Mouse (Mus musculus) limb, embryonic 10.5 days (tissue): ENCODE measurements around the gene Als2cr12. TPM values are rescaled to one million over a fixed set of nuclear protein-coding genes. Genes with fewer than 3 reads are reported as not detected.
A peak's percentile ranks its signal among the peaks of the same experiment; 100 is the strongest.
"Not testable (repeated sequence)": the region's sequence is repeated elsewhere in the genome, so short reads cannot be mapped to it uniquely, and the experiment has no call there.

ENCODE experiments used
- DNase-seq: peaks from one replicate; pipeline ENCODE4 v3.0.0-alpha.2; 2017; ENCODE audit warnings: low spot score
- H3K27ac ChIP-seq: fragments of 300-500 bp; sonication (generic); 2 replicates; pipeline ENCODE4 v1.5.1; 2016; ENCODE audit warnings: mild to moderate bottlenecking
- H3K27me3 ChIP-seq: fragments of 300-500 bp; sonication (generic); 2 replicates; pipeline ENCODE4 v1.6.1; 2016; ENCODE audit warnings: low read depth, mild to moderate bottlenecking; ENCODE audit not compliant: poor library complexity, severe bottlenecking
- H3K36me3 ChIP-seq: fragments of 300-500 bp; sonication (generic); 2 replicates; pipeline ENCODE4 v1.6.1; 2016; ENCODE audit warnings: mild to moderate bottlenecking, moderate library complexity
- H3K4me1 ChIP-seq: fragments of 300-500 bp; sonication (generic); 2 replicates; pipeline ENCODE4 v1.6.1; 2016
- H3K4me3 ChIP-seq: fragments of 300-500 bp; sonication (generic); 2 replicates; pipeline ENCODE4 v1.5.1; 2016; ENCODE audit warnings: mild to moderate bottlenecking, moderate library complexity
- H3K9me3 ChIP-seq: fragments of 300-500 bp; sonication (generic); replicated peaks from 2 replicates; pipeline ENCODE4 v1.6.1; 2016; ENCODE audit warnings: mild to moderate bottlenecking
- WGBS: fragments of 180-500 bp; shearing (Covaris S2); methylation state at CpG from one replicate; pipeline ENCODE4 v1.1.7; 2016; 5-methylcytosine and 5-hydroxymethylcytosine counted together
- polyA plus RNA-seq: library from polyadenylated mRNA; unstranded; fragments of >200 nt; fragmentation: Nextera tagmentation; extraction: Ambion mirVana; gene quantifications from 2 replicates; pipeline ENCODE4 v1.2.1, GENCODE M21; 2016

Gene Als2cr12
- polyA plus RNA-seq, 1 experiment from 2014 or later: not detected

GRCm38 (mm10) chr1:58715536-58715935 lies 19.7 kb upstream of the Als2cr12 start:
- Histone ChIP-seq H3K4me3 (no peak overlapping the region), H3K27ac (no peak overlapping the region)
- no peak for DNase-seq

GRCm38 (mm10) chr1:58714361-58714760 lies 18.6 kb upstream of the Als2cr12 start:
- Histone ChIP-seq H3K4me1 (peaks cover 22% of the 10 kb centered on the region), H3K27ac (0 out of 2 replicates have a peak overlapping the region, but pooled peaks have one; percentile 94)
- WGBS: 85% methylated on average over 1 of the region's 1 CpGs

More at GRCm38 (mm10) chr1:58715536-58715935, 19.7 kb upstream of the Als2cr12 start:
- Histone ChIP-seq H3K36me3 (peaks cover 46% of the 10 kb centered on the region), H3K4me1 (peaks cover 22% of the 10 kb centered on the region), H3K27me3 (no peaks in the 10 kb centered on the region), H3K9me3 (no peaks in the 10 kb centered on the region)

GRCm38 (mm10) chr1:58713893-58714231 lies 18.1 kb upstream of the Als2cr12 start:
- DNase-seq: peak; percentile 34
- 67% methylated on average over 4 of the region's 4 CpGs for WGBS
- Histone ChIP-seq H3K27ac (peak overlapping the region; percentile 94), H3K4me3 (peak overlapping the region; percentile 74), H3K27me3 (no peaks in the 10 kb centered on the region), H3K36me3 (peaks cover 35% of the 10 kb centered on the region), H3K4me1 (peaks cover 22% of the 10 kb centered on the region), H3K9me3 (no peaks in the 10 kb centered on the region)

More at GRCm38 (mm10) chr1:58714361-58714760, 18.6 kb upstream of the Als2cr12 start:
- Histone ChIP-seq H3K9me3 (no peaks in the 10 kb centered on the region), H3K27me3 (no peaks in the 10 kb centered on the region), H3K4me3 (peak overlapping the region; percentile 74), H3K36me3 (peaks cover 39% of the 10 kb centered on the region)
- no peak for DNase-seq

- DNase-seq: peak; percentile 67
- WGBS: 5% methylated on average over 31 of the region's 31 CpGs
- Histone ChIP-seq H3K4me1 (peaks cover 22% of the 10 kb centered on the region), H3K27me3 (no peaks in the 10 kb centered on the region), H3K27ac (peak overlapping the region; percentile 94), H3K4me3 (peak overlapping the region; percentile 74), H3K9me3 (no peaks in the 10 kb centered on the region), H3K36me3 (peaks cover 30% of the 10 kb centered on the region)
Observed at GRCm38 (mm10) chr1:58713081-58713892, 17.5 kb upstream of the Als2cr12 start.

GRCm38 (mm10) chr1:58712076-58713061 lies 16.6 kb upstream of the Als2cr12 start:
- 2% methylated on average over 13 of the region's 17 CpGs for WGBS
- Histone ChIP-seq H3K9me3 (no peaks in the 10 kb centered on the region), H3K4me1 (peaks cover 22% of the 10 kb centered on the region), H3K27me3 (no peaks in the 10 kb centered on the region), H3K36me3 (peaks cover 23% of the 10 kb centered on the region), H3K4me3 (peak overlapping the region; percentile 74), H3K27ac (peak overlapping the region; percentile 94)
- peak; percentile 65 for DNase-seq

GRCm38 (mm10) chr1:58711365-58712016 lies 15.7 kb upstream of the Als2cr12 start, which contains the start of gene Cflar:
Gene Cflar (plus strand): TSS chr1:58711508.
- peaks cover 22% of the 10 kb centered on the region for H3K4me1 ChIP-seq
- DNase-seq: peak; percentile 82
- H3K27ac ChIP-seq: peak within 1 kb of the TSS; percentile 94
- peak within 1 kb of the TSS; percentile 74 for H3K4me3 ChIP-seq
- H3K9me3 ChIP-seq: no peaks in the 10 kb centered on the region
- WGBS: under 1% methylated on average over 45 of the region's 45 CpGs
- H3K27me3 ChIP-seq: no peaks in the 10 kb centered on the region
- peaks cover 16% of the 10 kb centered on the region for H3K36me3 ChIP-seq

- Histone ChIP-seq H3K27me3 (no peaks in the 10 kb centered on the region), H3K4me1 (peaks cover 18% of the 10 kb centered on the region), H3K9me3 (no peaks in the 10 kb centered on the region), H3K36me3 (peaks cover 9% of the 10 kb centered on the region), H3K4me3 (peak overlapping the region; percentile 74), H3K27ac (peak overlapping the region; percentile 94)
- no peak for DNase-seq
- 57% methylated on average over 10 of the region's 10 CpGs for WGBS
Observed at GRCm38 (mm10) chr1:58710711-58711364, 15.0 kb upstream of the Als2cr12 start.

GRCm38 (mm10) chr1:58710043-58710442 lies 14.3 kb upstream of the Als2cr12 start:
- DNase-seq, H3K36me3 ChIP-seq, H3K4me3 ChIP-seq, H3K9me3 ChIP-seq, H3K27me3 ChIP-seq, H3K27ac ChIP-seq: not testable (repeated sequence)
- H3K4me1 ChIP-seq: peaks cover 18% of the 10 kb centered on the region
- 95% methylated on average over 1 of the region's 1 CpGs for WGBS

GRCm38 (mm10) chr1:58700580-58701162 lies 4.9 kb upstream of the Als2cr12 start:
- not testable (repeated sequence) for H3K4me1 ChIP-seq, H3K9me3 ChIP-seq, H3K4me3 ChIP-seq, H3K36me3 ChIP-seq, H3K27ac ChIP-seq, DNase-seq, H3K27me3 ChIP-seq
- WGBS: 78% methylated on average over 5 of the region's 5 CpGs

- Histone ChIP-seq H3K36me3 (no peaks in the 10 kb centered on the region), H3K4me3 (no peak overlapping the region), H3K27ac (no peak overlapping the region), H3K9me3 (no peaks in the 10 kb centered on the region), H3K27me3 (no peaks in the 10 kb centered on the region), H3K4me1 (no peaks in the 10 kb centered on the region)
- no peak for DNase-seq
- 79% methylated on average over 3 of the region's 3 CpGs for WGBS
Observed at GRCm38 (mm10) chr1:58699988-58700387, 4.2 kb upstream of the Als2cr12 start.

- DNase-seq: no peak
- H3K9me3 ChIP-seq: no peaks in the 10 kb centered on the region
- H3K27me3 ChIP-seq: no peaks in the 10 kb centered on the region
- 89% methylated on average over 4 of the region's 4 CpGs for WGBS
- H3K27ac ChIP-seq: no peak overlapping the region
- no peaks in the 10 kb centered on the region for H3K4me1 ChIP-seq
- no peaks in the 10 kb centered on the region for H3K36me3 ChIP-seq
- H3K4me3 ChIP-seq: no peak overlapping the region
Observed at GRCm38 (mm10) chr1:58698781-58699180, 3.0 kb upstream of the Als2cr12 start.

- H3K36me3 ChIP-seq, H3K27ac ChIP-seq, H3K4me1 ChIP-seq, H3K9me3 ChIP-seq, H3K4me3 ChIP-seq, DNase-seq, H3K27me3 ChIP-seq: not testable (repeated sequence)
- WGBS: 64% methylated on average over 1 of the region's 1 CpGs
Observed at GRCm38 (mm10) chr1:58697607-58698006, 1.8 kb upstream of the Als2cr12 start.
